Mouse (Mus musculus): ENCODE results near the gene Map6. TPM values are rescaled to one million over a fixed set of nuclear protein-coding genes. Genes with fewer than 3 reads are reported as not detected.

Gene Map6
- polyA plus RNA-seq, 1 experiment: 5.1 TPM

DNA sequence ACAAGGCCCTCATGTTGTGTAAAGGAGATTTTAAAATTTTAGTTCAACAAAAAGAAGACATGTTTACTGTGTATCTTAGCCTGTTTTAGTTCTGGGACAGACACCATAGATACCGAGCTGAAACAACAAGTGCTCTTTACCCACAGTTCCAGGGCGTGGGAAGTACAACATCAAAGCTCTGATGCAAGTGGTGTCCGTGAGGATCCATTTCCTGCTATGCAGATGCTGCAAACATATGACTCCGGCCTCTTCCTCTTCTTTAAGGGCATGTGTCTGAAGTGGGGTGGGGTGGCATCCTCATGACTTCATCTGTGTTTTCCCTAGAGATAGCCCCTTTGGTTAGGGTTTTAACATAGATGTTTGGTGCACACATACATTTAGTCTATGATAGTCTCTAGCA lies 3.7 kb upstream of the Map6 start:
- no peak overlapping the region for H3K4me3 ChIP-seq (ENCODE audit: control insufficient read depth, low read depth, low read length)
- TF ChIP-seq POLR2A (IDR thresholded peaks at IDR 0.05; ENCODE audit: control insufficient read depth, low read depth, low read length) (no peak), CTCF (IDR thresholded peaks at IDR 0.05; ENCODE audit: control insufficient read depth, insufficient read depth, insufficient replicate concordance, low read depth, low read length) (no peak)
- H3K4me1 ChIP-seq (ENCODE audit: control insufficient read depth, insufficient read depth, low read length): peaks cover 13% of the 10 kb centered on the region
- H3K27me3 ChIP-seq (ENCODE audit: control insufficient read depth, insufficient read depth, low read length): no peaks in the 10 kb centered on the region; the same call in 1 of the 2 replicates
- no peaks in the 10 kb centered on the region for H3K36me3 ChIP-seq (ENCODE audit: control insufficient read depth, insufficient read depth, low read length)
- no peak overlapping the region for H3K27ac ChIP-seq (ENCODE audit: control insufficient read depth, insufficient read depth, low read depth, low read length)

DNA sequence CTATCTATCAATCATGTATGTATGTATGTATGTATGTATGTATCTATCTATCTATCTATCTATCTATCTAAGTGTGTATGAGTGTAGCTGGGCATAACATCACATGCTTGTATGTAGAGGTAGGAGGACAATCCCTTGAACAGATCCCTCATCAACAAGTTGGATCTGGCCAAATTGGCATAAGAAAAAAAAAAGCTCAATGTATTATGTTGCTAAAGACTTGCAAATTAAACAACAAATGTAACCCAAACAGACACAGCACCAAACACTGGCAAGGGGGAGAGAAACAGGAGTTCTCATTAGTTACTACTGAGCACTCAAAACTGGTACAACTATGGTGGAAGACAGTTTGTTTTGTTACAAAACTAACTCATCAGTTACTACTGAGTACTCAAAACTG lies 2.6 kb upstream of the Map6 start:
- H3K4me1 ChIP-seq (ENCODE audit: control insufficient read depth, insufficient read depth, low read length): peaks cover 24% of the 10 kb centered on the region
- no peaks in the 10 kb centered on the region; the same call in 1 of the 2 replicates for H3K27me3 ChIP-seq (ENCODE audit: control insufficient read depth, insufficient read depth, low read length)
- no peak overlapping the region for H3K4me3 ChIP-seq (ENCODE audit: control insufficient read depth, low read depth, low read length)
- no peak overlapping the region for H3K27ac ChIP-seq (ENCODE audit: control insufficient read depth, insufficient read depth, low read depth, low read length)
- H3K36me3 ChIP-seq (ENCODE audit: control insufficient read depth, insufficient read depth, low read length): no peaks in the 10 kb centered on the region
- TF ChIP-seq CTCF (IDR thresholded peaks at IDR 0.05; ENCODE audit: control insufficient read depth, insufficient read depth, insufficient replicate concordance, low read depth, low read length) (no peak), POLR2A (IDR thresholded peaks at IDR 0.05; ENCODE audit: control insufficient read depth, low read depth, low read length) (no peak)

DNA sequence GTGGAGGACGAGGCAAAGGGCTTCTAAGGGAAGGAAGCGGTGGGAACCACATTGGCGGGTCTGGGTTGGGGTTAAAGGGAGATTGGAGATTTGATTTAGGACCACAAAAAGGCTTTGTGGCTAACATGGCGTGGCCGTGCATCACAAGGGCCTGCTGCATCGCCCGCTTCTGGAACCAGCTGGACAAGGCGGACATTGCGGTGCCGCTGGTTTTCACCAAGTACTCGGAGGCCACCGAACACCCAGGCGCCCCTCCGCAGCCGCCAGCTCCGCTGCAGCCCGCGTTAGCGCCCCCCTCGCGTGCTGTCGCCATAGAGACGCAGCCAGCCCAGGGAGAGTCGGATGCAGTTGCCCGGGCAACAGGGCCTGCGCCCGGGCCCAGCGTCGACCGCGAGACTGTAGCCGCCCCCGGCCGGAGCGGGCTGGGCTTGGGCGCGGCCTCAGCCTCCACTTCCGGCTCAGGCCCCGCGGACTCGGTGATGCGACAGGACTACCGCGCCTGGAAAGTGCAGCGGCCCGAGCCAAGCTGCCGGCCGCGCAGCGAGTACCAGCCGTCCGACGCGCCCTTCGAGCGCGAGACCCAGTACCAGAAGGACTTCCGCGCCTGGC lies 754 bp downstream of the Map6 start:
- Histone ChIP-seq H3K27me3 (ENCODE audit: control insufficient read depth, insufficient read depth, low read length) (no peaks in the 10 kb centered on the region; the same call in 1 of the 2 replicates), H3K27ac (ENCODE audit: control insufficient read depth, insufficient read depth, low read depth, low read length) (no peak overlapping the region; the same call in 1 of the 2 replicates), H3K36me3 (ENCODE audit: control insufficient read depth, insufficient read depth, low read length) (no peaks in the 10 kb centered on the region), H3K4me3 (ENCODE audit: control insufficient read depth, low read depth, low read length) (peak overlapping the region; percentile 90), H3K4me1 (ENCODE audit: control insufficient read depth, insufficient read depth, low read length) (peaks cover 27% of the 10 kb centered on the region)
- TF ChIP-seq POLR2A (IDR thresholded peaks at IDR 0.05; ENCODE audit: control insufficient read depth, low read depth, low read length) (no peak), CTCF (IDR thresholded peaks at IDR 0.05; ENCODE audit: control insufficient read depth, insufficient read depth, insufficient replicate concordance, low read depth, low read length) (no peak)

DNA sequence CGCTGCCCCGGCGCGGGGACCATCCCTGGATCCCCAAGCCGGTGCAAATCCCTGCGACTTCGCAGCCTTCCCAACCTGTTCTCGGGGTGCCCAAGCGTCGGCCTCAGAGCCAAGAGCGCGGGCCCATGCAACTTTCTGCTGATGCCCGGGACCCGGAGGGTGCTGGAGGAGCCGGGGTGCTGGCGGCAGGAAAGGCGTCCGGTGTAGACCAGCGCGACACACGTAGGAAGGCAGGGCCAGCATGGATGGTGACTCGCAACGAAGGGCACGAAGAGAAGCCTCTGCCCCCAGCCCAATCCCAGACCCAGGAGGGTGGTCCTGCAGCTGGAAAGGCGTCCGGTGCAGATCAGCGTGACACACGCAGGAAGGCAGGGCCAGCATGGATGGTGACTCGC lies 1.3 kb downstream of the Map6 start:
- Histone ChIP-seq H3K4me1 (ENCODE audit: control insufficient read depth, insufficient read depth, low read length) (peaks cover 27% of the 10 kb centered on the region), H3K27me3 (ENCODE audit: control insufficient read depth, insufficient read depth, low read length) (no peaks in the 10 kb centered on the region; the same call in 1 of the 2 replicates)

DNA sequence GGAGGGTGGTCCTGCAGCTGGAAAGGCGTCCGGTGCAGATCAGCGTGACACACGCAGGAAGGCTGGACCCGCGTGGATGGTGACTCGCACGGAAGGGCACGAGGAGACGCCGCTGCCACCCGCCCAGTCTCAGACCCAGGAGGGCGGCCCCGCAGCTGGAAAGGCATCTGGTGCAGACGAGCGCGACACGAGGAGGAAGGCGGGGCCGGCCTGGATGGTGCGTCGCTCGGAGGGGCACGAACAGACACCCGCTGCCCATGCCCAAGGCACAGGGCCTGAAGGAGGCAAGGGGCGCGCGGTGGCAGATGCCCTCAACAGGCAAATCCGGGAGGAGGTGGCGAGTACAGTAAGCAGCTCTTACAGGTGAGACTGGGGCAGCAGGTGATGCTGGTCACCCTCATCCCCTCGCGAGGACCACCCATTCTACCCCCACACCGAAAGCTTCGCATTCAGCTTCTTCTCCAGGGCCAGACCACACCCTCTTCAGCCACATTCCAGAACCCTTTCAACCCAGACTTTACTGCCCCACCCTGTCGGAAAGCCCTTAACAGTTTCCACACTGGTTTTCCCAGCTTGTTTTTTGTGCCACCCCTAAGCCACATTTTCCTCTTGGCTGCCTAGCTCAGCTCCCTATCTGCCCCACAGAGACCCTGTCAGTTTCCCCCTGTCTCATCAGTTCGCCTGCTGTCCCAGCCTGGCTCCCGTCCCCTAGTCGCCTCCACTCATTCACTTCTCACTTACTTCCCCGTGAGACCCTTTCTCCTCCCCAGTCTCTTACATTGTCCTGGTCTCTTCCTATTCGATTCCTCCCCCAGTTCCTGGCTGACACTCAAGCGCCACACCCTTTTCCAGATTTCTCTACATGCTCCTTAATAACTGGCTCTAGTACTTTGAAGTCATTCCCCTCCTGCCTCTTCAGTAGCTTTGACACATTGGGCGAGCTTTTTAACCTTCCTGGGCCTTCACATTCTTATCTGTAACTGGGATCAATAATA lies 2.0 kb downstream of the Map6 start:
- Histone ChIP-seq H3K27ac (ENCODE audit: control insufficient read depth, insufficient read depth, low read depth, low read length) (no peak overlapping the region), H3K4me1 (ENCODE audit: control insufficient read depth, insufficient read depth, low read length) (peaks cover 27% of the 10 kb centered on the region), H3K36me3 (ENCODE audit: control insufficient read depth, insufficient read depth, low read length) (no peaks in the 10 kb centered on the region), H3K4me3 (ENCODE audit: control insufficient read depth, low read depth, low read length) (peak overlapping the region; percentile 90), H3K27me3 (ENCODE audit: control insufficient read depth, insufficient read depth, low read length) (no peaks in the 10 kb centered on the region; the same call in 1 of the 2 replicates)
- TF ChIP-seq CTCF (IDR thresholded peaks at IDR 0.05; ENCODE audit: control insufficient read depth, insufficient read depth, insufficient replicate concordance, low read depth, low read length) (no peak), POLR2A (IDR thresholded peaks at IDR 0.05; ENCODE audit: control insufficient read depth, low read depth, low read length) (no peak)

More for the DNA sequence above, 1.3 kb downstream of the Map6 start:
- H3K4me3 ChIP-seq (ENCODE audit: control insufficient read depth, low read depth, low read length): peak overlapping the region; percentile 90
- H3K27ac ChIP-seq (ENCODE audit: control insufficient read depth, insufficient read depth, low read depth, low read length): no peak overlapping the region; the same call in 1 of the 2 replicates
- no peaks in the 10 kb centered on the region for H3K36me3 ChIP-seq (ENCODE audit: control insufficient read depth, insufficient read depth, low read length)
- TF ChIP-seq CTCF (IDR thresholded peaks at IDR 0.05; ENCODE audit: control insufficient read depth, insufficient read depth, insufficient replicate concordance, low read depth, low read length) (no peak), POLR2A (IDR thresholded peaks at IDR 0.05; ENCODE audit: control insufficient read depth, low read depth, low read length) (no peak)

DNA sequence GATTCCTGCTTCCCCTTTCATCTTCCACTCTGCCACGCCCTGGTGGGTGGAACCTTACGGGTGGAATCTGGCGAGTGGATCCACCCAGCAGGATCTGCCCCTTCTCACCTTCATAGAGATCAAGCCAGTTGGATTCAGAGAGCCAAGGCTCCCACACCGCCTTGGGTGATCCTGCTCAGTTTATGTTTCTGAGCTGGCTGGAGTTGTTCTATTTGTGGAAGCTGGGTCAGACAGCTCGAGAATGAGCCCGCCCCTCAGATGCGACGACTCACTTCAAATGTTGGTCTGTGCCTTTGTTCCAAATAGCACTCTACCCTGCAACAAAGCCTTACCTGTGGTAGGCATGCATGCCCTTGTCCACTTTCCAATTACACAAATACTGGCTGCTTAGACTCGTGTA lies 4.4 kb downstream of the Map6 start:
- Histone ChIP-seq H3K27me3 (ENCODE audit: control insufficient read depth, insufficient read depth, low read length) (no peaks in the 10 kb centered on the region; the same call in 1 of the 2 replicates), H3K36me3 (ENCODE audit: control insufficient read depth, insufficient read depth, low read length) (no peaks in the 10 kb centered on the region), H3K27ac (ENCODE audit: control insufficient read depth, insufficient read depth, low read depth, low read length) (no peak overlapping the region), H3K4me1 (ENCODE audit: control insufficient read depth, insufficient read depth, low read length) (peaks cover 27% of the 10 kb centered on the region), H3K4me3 (ENCODE audit: control insufficient read depth, low read depth, low read length) (no peak overlapping the region)
- TF ChIP-seq CTCF (IDR thresholded peaks at IDR 0.05; ENCODE audit: control insufficient read depth, insufficient read depth, insufficient replicate concordance, low read depth, low read length): no peak
- no peak for TF ChIP-seq POLR2A (IDR thresholded peaks at IDR 0.05; ENCODE audit: control insufficient read depth, low read depth, low read length)

DNA sequence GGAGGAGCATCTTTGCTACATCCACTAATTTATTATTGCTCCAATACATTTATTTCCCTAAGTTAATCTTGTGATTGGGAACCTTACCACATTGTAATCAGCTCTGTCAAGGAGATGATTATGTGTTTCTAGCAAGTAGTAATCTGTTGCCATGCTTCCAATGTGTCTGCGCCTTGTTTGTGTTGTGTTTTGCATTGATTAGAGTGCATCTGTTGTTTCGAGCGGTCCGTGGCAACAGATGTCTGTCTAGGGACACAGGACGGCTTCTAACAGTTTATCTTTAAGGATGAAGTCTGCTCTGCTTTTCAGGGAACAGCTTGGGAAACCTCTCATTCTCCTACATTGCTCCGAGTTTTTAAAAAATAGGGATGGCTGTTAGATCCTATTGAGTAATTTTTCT lies 7.9 kb downstream of the Map6 start:
- Histone ChIP-seq H3K27ac (ENCODE audit: control insufficient read depth, insufficient read depth, low read depth, low read length) (no peak overlapping the region), H3K36me3 (ENCODE audit: control insufficient read depth, insufficient read depth, low read length) (no peaks in the 10 kb centered on the region), H3K27me3 (ENCODE audit: control insufficient read depth, insufficient read depth, low read length) (no peaks in the 10 kb centered on the region), H3K4me3 (ENCODE audit: control insufficient read depth, low read depth, low read length) (no peak overlapping the region), H3K4me1 (ENCODE audit: control insufficient read depth, insufficient read depth, low read length) (peaks cover 3% of the 10 kb centered on the region)
- TF ChIP-seq POLR2A (IDR thresholded peaks at IDR 0.05; ENCODE audit: control insufficient read depth, low read depth, low read length) (no peak), CTCF (IDR thresholded peaks at IDR 0.05; ENCODE audit: control insufficient read depth, insufficient read depth, insufficient replicate concordance, low read depth, low read length) (no peak)

Measured in testis, adult 2 months (tissue).